Mouse (Mus musculus) retina, adult 2 months (tissue): Measurements from ENCODE around the gene Rad9a.
A peak's percentile ranks its signal among the peaks of the same experiment; 100 is the strongest.
"Not testable (repeated sequence)": the region's sequence is repeated elsewhere in the genome, so short reads cannot be mapped to it uniquely, and the experiment has no call there.

Experiments
- DNase-seq: peaks from one replicate; pipeline ENCODE4 v3.0.0-alpha.2; 2012; ENCODE audit warnings: low read depth, low spot score

Rad9a gene

DNA sequence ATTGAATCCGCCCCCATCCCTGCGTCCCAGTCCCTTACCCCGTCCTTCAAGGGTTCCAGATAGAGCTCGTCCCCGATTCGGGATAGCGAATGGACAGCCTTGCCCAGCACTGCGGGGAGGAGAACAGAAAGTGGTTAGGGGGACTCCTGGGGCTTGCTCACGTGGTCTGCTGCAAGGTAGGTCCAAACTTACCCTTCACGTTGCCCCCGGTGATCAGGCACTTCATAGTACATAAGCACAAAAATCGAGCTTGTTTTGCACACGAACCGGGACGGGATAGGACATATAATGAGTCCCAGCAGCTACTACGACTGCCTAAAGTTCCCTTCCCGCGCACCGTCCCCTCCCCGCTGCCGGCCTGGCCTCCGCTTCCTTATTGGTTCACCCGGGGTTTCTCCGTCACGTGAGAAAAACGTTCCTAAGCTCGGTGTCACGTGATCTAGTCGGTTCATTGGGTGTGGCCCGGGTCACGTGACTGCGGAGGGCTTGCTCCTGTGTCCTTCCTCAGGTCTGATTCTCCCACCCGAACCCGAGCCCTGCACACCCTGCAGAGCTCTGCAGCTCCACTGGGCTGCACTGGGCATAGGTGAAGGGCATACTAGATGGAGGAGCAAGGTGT lies at the start of gene Rad9a:
TSS of gene Rad9a (minus strand) at position 372 of the 619 bp plus-strand sequence.
- DNase-seq: peak; percentile 89

- not testable (repeated sequence) for DNase-seq
These were observed 47.2 kb upstream of the Rad9a start for GRCm38 (mm10) chr19:4248683-4249082.

GRCm38 (mm10) chr19:4247010-4247409 lies 45.5 kb upstream of the Rad9a start:
- no peak for DNase-seq

DNA sequence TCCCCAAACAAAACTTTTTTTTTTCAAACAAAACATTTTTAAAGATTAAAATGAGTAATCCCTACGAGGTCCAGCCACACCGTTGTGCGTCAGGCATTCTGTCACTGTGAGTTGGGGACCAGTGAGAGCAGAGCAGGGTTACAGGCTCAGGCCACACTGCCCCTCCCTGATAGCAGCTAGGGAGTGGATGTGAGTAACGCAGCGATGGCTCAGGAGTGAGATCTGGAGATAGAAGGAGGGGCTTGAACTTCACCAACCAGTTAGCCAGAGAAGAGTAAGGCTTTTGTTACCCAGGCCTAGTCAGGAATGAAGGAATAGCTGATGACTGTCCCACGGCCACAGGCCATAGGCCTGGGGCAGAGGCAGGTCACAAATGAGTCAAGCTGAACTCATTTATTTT lies 43.3 kb upstream of the Rad9a start:
- no peak for DNase-seq

DNA sequence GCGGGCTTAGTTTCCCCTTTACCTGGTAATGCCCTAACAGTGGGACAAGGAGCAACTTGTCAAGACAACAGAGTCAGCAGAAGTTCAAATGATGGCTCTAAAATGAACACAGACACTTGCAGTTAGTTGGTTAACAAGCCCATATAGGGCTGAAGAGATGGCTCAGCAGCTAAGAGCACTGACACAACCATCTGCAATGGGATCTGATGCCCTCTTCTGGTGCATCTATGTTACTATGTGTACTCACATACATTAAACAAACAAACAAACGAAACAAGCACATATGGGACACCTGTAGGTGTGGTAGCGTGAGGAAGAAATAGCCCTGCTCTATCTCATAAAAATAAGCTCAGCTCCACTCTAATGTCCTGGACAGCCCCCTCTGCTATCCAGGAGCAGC lies 41.0 kb upstream of the Rad9a start:
- DNase-seq: no peak

- no peak for DNase-seq
These were observed 38.8 kb upstream of the Rad9a start for GRCm38 (mm10) chr19:4240247-4240668.

GRCm38 (mm10) chr19:4234548-4234947 lies 33.1 kb upstream of the Rad9a start:
- no peak for DNase-seq

GRCm38 (mm10) chr19:4232651-4233050 lies 31.2 kb upstream of the Rad9a start:
- no peak for DNase-seq

DNA sequence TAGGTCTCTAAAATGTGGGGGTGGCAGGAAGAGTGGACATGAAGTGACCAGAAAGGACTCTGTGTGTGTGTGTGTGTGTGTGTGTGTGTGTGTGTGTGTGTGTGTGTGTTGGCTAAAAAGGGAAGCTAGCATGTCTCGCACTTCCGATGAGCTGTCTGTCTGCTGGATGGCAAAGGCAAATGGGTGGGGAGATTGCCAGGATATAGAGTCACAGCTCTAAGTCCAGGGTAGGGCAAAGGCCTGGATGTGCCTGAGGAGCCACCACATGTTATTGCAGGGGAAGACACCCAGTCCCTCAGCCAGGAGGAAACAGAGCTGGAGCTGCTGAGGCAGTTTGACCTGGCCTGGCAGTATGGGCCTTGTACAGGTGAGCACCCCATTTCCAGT lies 30.7 kb upstream of the Rad9a start:
- no peak for DNase-seq

DNA sequence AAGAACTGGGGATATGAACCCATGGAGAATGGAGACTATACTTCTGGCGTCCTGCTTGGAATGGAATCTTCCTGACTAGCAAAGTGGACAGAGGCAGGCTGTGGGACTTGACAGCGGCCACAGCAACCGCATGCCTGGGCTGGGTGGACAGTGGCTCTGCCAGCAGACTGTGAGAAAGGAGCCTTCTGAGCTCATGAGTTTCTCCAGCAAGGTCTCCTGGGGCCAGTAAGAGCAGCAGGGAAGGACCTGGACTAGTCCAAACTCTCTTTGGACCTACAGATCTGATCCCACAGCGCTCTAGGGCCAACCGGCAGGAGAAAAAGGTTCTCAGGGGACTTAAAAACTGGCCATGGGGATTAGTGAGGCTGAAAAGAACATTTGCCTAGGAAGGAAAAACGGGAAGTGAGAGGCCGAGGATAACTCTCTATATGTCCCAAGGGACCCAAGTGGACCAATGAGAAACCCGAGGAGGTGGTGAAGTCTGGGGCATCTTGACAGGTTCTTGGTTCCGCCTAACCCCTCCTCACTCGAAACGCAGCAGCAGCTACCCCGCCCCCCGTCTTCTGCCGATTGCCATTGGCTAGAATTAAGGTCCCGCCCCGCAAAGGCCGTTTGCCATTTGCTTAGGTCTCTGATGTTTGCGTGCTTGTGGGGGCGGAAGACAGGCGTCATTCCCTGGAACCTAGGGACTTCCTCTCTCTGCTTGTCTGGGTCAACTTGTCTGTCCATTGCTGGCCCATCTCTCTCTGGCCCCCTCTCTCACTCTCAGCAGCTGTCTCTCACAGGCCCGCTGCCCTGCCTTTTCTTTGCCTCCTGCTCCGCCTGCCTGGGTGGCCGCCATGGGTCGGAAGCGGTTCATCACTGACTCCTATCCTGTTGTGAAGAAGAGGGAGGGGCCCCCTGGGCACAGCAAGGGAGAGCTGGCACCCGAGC lies 30.1 kb upstream of the Rad9a start, which contains the start of gene Pold4:
TSS of gene Pold4 (plus strand) at position 647 of the 933 bp plus-strand sequence.
- peak; percentile 68 for DNase-seq

DNA sequence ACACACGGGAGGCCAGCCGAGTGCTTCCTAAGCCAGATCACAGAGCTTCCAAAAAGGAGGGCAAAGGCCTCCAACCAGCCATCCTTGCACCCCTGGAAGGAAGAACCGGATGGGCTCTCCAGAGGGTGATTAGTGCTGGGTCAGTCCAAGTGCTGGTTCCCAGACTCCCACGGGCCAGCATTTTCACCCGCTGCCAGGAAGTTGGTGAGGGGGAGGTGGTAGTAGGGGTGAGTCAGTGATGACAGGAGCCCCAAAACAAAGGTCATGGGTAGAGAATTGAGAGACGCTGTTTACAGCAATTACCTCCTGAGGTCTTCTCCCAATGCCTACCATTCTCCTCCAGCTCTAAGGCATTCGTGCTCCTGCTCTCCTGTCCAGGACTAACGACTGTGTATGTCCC lies 29.0 kb upstream of the Rad9a start:
- DNase-seq: no peak

GRCm38 (mm10) chr19:4229451-4230076 lies 28.1 kb upstream of the Rad9a start:
- no peak for DNase-seq

- DNase-seq: no peak
These were observed 27.4 kb upstream of the Rad9a start for GRCm38 (mm10) chr19:4228891-4229290.

- peak; percentile 67 for DNase-seq
These were observed 26.6 kb upstream of the Rad9a start for GRCm38 (mm10) chr19:4227894-4228678.

DNA sequence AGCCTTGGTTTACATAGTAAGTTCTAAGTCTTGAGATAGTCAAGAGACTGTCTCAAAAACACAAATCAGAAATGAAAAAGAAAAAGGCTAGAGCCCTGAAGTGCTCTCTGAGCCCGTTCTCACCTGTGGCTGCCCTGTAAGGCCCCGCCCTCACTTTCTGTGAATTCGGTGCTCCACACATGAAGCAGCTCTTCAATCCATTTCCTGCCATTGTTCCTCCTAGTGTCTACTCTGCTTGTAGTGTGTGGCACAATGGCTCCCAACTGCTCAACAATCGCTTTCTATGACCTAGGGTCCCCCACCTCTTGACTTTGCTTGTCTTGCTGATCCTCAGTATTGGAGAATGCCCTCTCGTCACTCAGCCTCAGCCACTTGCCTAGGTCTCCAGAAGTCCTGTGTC lies 26.0 kb upstream of the Rad9a start:
- DNase-seq: no peak

DNA sequence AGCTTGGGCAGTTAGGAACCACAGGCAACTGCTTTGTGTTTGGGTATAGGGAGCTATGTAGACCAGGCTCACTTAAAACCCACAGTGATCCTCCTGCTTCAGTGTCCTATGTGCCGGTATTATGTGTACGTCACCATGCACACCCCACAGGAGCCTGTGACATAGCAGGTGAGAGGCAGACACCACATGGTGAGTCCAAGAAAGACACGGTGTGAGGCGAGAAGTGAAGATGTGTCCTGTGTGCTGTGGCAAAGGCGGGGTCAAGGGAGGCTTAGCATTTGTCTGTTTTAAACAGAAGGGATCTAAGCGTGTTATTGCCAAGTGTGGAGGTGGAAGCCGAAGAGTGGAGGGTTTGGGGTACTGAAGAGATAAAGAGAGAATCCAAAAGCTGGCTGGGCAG lies 25.3 kb upstream of the Rad9a start:
- no peak for DNase-seq

- DNase-seq: no peak
These were observed 20.7 kb upstream of the Rad9a start for GRCm38 (mm10) chr19:4222165-4222564.

GRCm38 (mm10) chr19:4220957-4221743 lies 19.7 kb upstream of the Rad9a start:
- no peak for DNase-seq

DNA sequence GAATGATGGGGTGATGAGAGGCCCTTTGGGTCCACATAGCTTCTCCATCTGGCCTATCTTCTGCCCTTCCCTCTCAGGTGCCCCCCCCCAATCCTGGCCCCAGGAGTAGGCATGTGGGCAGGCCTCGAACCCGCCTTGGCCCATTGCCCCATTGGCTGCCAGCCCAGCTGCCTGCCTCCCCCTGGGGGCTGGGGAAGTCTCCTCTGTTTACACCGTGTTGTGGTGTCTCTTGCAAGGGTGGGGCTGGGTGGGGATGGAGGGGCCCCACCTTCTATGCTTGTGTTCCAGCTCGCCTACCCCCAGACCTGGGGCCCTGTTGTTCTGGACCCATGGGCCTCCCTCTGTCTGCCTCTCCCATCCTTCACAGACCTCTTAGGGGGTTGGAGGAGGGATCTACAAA lies 19.0 kb upstream of the Rad9a start:
- no peak for DNase-seq

DNA sequence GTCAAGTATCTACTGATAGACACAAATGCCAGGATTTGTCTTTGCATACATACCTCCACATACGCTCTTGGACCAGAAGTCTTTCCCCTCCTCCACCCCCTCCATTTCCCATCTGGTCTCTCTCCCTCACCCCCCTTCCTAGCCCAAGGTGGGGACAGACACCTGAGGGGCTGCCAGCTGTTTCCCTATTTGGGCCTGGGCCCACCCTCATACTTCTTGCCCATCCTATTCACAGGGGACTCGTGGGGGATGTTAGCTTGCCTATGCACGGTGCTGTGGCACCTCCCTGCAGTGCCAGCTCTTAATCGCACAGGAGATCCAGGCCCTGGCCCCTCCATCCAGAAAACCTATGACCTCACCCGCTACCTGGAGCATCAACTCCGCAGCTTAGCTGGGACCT lies 18.5 kb upstream of the Rad9a start:
- no peak for DNase-seq

- DNase-seq: no peak
These were observed 17.3 kb upstream of the Rad9a start for GRCm38 (mm10) chr19:4218784-4219183.
